ENCODE assay signal across 8 mouse cellular contexts in the genomic region with DNA sequence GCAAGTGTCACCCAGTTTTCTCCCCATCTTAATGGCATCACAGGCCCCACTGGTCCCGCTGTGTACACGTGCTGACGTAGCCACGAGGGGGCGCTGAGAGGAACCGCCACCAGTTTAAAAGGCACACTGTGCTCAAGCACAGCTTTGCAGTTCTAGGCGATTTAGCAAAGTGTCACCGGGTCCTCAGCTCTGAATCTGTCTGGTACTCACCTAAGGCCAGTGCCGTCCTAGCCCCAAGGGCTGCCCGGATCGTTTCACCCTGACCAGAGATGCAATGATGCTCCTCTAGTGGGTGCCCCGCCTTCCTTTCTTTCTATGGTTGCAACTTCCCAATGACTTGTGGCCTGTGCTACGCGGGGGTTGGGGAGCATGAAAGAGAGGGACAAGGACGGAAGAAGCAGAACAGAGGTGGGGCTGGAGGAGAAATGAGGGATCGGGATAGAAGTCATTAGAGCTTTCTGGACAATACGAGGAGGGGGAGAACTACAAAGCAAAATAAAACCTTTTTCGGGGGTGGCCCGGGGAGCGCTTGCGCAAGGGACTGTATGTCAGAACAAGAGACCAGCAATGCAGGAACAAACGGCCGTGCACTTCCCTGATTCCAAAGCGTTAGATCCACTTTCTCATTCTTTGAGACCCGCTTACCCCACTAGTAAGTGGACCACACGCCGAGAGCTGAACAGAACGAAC. TPM values are rescaled to one million over a fixed set of nuclear protein-coding genes. Genes with fewer than 3 reads are reported as not detected.
DNase-seq lines count a peak whose midpoint lies in the region; ATAC-seq and TF ChIP-seq lines count a peak whose summit lies in the region.

No protein-coding gene starts in this region.

- H3K36me3 ChIP-seq in embryonic facial prominence, embryonic 15.5 days, result no peaks in the 10 kb centered on the region
- H3K36me3 ChIP-seq in limb, embryonic 15.5 days, result no peaks in the 10 kb centered on the region
- H3K36me3 ChIP-seq in midbrain, embryonic 16.5 days (ENCODE audit: control insufficient read depth, insufficient read depth, low read length), result no peaks in the 10 kb centered on the region

- 0 out of 2 replicates have a peak, but pooled peaks cover 7% of the 10 kb centered on the region for H3K27me3 ChIP-seq in embryonic facial prominence, embryonic 15.5 days
- no peaks in the 10 kb centered on the region for H3K27me3 ChIP-seq in limb, embryonic 15.5 days
- H3K27me3 ChIP-seq in midbrain, embryonic 16.5 days (ENCODE audit: control insufficient read depth, insufficient read depth, low read depth, low read length), result peaks cover 4% of the 10 kb centered on the region

- peak overlapping the region; percentile 61 for H3K4me3 ChIP-seq in bone marrow macrophage, adult 2 months (ENCODE audit: insufficient read depth, low read length)
- H3K4me3 ChIP-seq in embryonic facial prominence, embryonic 15.5 days (replicated peaks), result peak overlapping the region; percentile 44
- peak overlapping the region; percentile 39 for H3K4me3 ChIP-seq in limb, embryonic 15.5 days
- H3K4me3 ChIP-seq in midbrain, embryonic 16.5 days (ENCODE audit: low read depth, low read length), result peak overlapping the region; percentile 42

- peak; percentile 88 for TF ChIP-seq CTCF in bone marrow macrophage, adult 2 months (IDR thresholded peaks at IDR 0.05; ENCODE audit: low read depth, low read length)

- H3K27ac ChIP-seq in bone marrow macrophage, adult 2 months (ENCODE audit: insufficient read depth, low read depth, low read length), result peak overlapping the region; percentile 58
- H3K27ac ChIP-seq in embryonic facial prominence, embryonic 15.5 days (replicated peaks), result no peak overlapping the region; the same call in 1 of the 2 replicates
- 0 out of 2 replicates have a peak overlapping the region, but pooled peaks have one; percentile 28 for H3K27ac ChIP-seq in limb, embryonic 15.5 days
- no peak overlapping the region for H3K27ac ChIP-seq in midbrain, embryonic 16.5 days (ENCODE audit: low read length)

- no peaks in the 10 kb centered on the region for H3K9me3 ChIP-seq in embryonic facial prominence, embryonic 15.5 days (replicated peaks)
- no peaks in the 10 kb centered on the region for H3K9me3 ChIP-seq in limb, embryonic 15.5 days
- no peaks in the 10 kb centered on the region for H3K9me3 ChIP-seq in midbrain, embryonic 16.5 days (replicated peaks; ENCODE audit: control insufficient read depth, low read length, poor library complexity, severe bottlenecking)

- TF ChIP-seq POLR2A in bone marrow macrophage, adult 2 months (IDR thresholded peaks at IDR 0.05; ENCODE audit: borderline replicate concordance, low read depth, low read length), result no peak

- H3K9ac ChIP-seq in embryonic facial prominence, embryonic 15.5 days, result peak overlapping the region; percentile 33; the same call in 1 of the 2 replicates
- H3K9ac ChIP-seq in limb, embryonic 15.5 days, result peak overlapping the region; percentile 29; the same call in 1 of the 2 replicates
- H3K9ac ChIP-seq in midbrain, embryonic 16.5 days (ENCODE audit: low read depth, low read length), result peak overlapping the region; percentile 63; the same call in 1 of the 2 replicates

- peaks cover 5% of the 10 kb centered on the region for H3K4me1 ChIP-seq in bone marrow macrophage, adult 2 months (ENCODE audit: control insufficient read depth, insufficient read depth, low read length)
- H3K4me1 ChIP-seq in embryonic facial prominence, embryonic 15.5 days, result peaks cover 19% of the 10 kb centered on the region
- peaks cover 29% of the 10 kb centered on the region; the same call in 1 of the 2 replicates for H3K4me1 ChIP-seq in limb, embryonic 15.5 days
- peaks cover 6% of the 10 kb centered on the region for H3K4me1 ChIP-seq in midbrain, embryonic 16.5 days (ENCODE audit: control insufficient read depth, insufficient read depth, low read length)

- peak overlapping the region; percentile 87 for H3K4me2 ChIP-seq in embryonic facial prominence, embryonic 15.5 days (replicated peaks)
- H3K4me2 ChIP-seq in limb, embryonic 15.5 days, result peak overlapping the region; percentile 86
- H3K4me2 ChIP-seq in midbrain, embryonic 16.5 days (ENCODE audit: low read length), result peak overlapping the region; percentile 79

- 2% methylated on average over 28 of the region's 28 CpGs for WGBS in embryonic facial prominence, embryonic 15.5 days
- WGBS in limb, embryonic 15.5 days, result 2% methylated on average over 28 of the region's 28 CpGs
- 2% methylated on average over 28 of the region's 28 CpGs for WGBS in midbrain, embryonic 16.5 days

- ATAC-seq in embryonic facial prominence, embryonic 15.5 days (ENCODE audit: insufficient number of reproducible peaks, low FRiP score, low TSS enrichment, low read depth), result peak; percentile 71
- ATAC-seq in limb, embryonic 15.5 days (ENCODE audit: insufficient number of reproducible peaks, low FRiP score, low TSS enrichment, low read depth), result no peak
- ATAC-seq in midbrain, embryonic 16.5 days, result peak; percentile 61

- peak; percentile 90 to 91 for DNase-seq in B cell, adult 2 months
- peak; percentile 71 to 78 for DNase-seq in heart, adult 9 months (ENCODE audit: low spot score in 2 of 2)
- DNase-seq in kidney, adult 9 months, result peak; percentile 75
- DNase-seq in spleen, postnatal 10 days (ENCODE audit: low spot score in 2 of 2), result peak; percentile 74 to 89

RNA-seq across cellular contexts. Expression of a gene that starts 6.3 kb away (rescaled TPM):
- not detected in 2 replicates for polyA plus RNA-seq in bone marrow macrophage, adult 2 months (2012; ENCODE audit: insufficient read depth, insufficient read length, missing spikeins)
- polyA plus RNA-seq in embryonic facial prominence, embryonic 15.5 days (2015; fragmentation: Nextera tagmentation; extraction: Ambion mirVana), result not detected in 2 replicates
- not detected in 2 replicates for polyA plus RNA-seq in limb, embryonic 15.5 days (2015; fragmentation: Nextera tagmentation; extraction: Ambion mirVana)
- not detected in 2 replicates for polyA plus RNA-seq in midbrain, embryonic 16.5 days (2015; fragmentation: Nextera tagmentation; extraction: Ambion mirVana)

RNA-seq across cellular contexts. Expression of a gene that starts 22.8 kb away (rescaled TPM):
- 8.5 and 9.0 TPM in 2 replicates for polyA plus RNA-seq in bone marrow macrophage, adult 2 months (2012; ENCODE audit: insufficient read depth, insufficient read length, missing spikeins)
- 8.3 and 9.1 TPM in 2 replicates for polyA plus RNA-seq in embryonic facial prominence, embryonic 15.5 days (2015; fragmentation: Nextera tagmentation; extraction: Ambion mirVana)
- polyA plus RNA-seq in limb, embryonic 15.5 days (2015; fragmentation: Nextera tagmentation; extraction: Ambion mirVana), result 7.4 and 8.5 TPM in 2 replicates
- 14.7 and 16.9 TPM in 2 replicates for polyA plus RNA-seq in midbrain, embryonic 16.5 days (2015; fragmentation: Nextera tagmentation; extraction: Ambion mirVana)

RNA-seq across cellular contexts. Expression of a gene that starts 52.2 kb away (rescaled TPM):
- 21.5 and 21.9 TPM in 2 replicates for polyA plus RNA-seq in bone marrow macrophage, adult 2 months (2012; ENCODE audit: insufficient read depth, insufficient read length, missing spikeins)
- polyA plus RNA-seq in embryonic facial prominence, embryonic 15.5 days (2015; fragmentation: Nextera tagmentation; extraction: Ambion mirVana), result 3.7 and 4.2 TPM in 2 replicates
- polyA plus RNA-seq in limb, embryonic 15.5 days (2015; fragmentation: Nextera tagmentation; extraction: Ambion mirVana), result 2.7 and 3.5 TPM in 2 replicates
- polyA plus RNA-seq in midbrain, embryonic 16.5 days (2015; fragmentation: Nextera tagmentation; extraction: Ambion mirVana), result 0.46 and 0.70 TPM in 2 replicates

Comparison
In these comparisons a context has a peak if more than half of its experiments do, and no peak if none do; other contexts are left out.
1. H3K27ac ChIP-seq: peak in bone marrow macrophage, adult 2 months (single experiment) and limb, embryonic 15.5 days (single experiment); none in embryonic facial prominence, embryonic 15.5 days (single experiment) and midbrain, embryonic 16.5 days (single experiment).
2. Peak in every context shown above with its lines, with median percentiles within 50 percentile points of each other: DNase-seq, H3K4me3 ChIP-seq, H3K4me2 ChIP-seq and H3K9ac ChIP-seq.